Mouse (Mus musculus) gastrocnemius, postnatal 36 days (tissue): ENCODE data around the gene Fam129b. TPM values are rescaled to one million over a fixed set of nuclear protein-coding genes. Genes with fewer than 3 reads are reported as not detected.

Experiments used
- DNase-seq, 2 experiments: peaks; one replicate each; pipeline ENCODE4 v3.0.0; 2022
- intact Hi-C: fragments of 180-260 bp; cut with DNase I; formaldehyde crosslinking; loops from one replicate; pipeline ENCODE4 v1.15.1; 2025
- total RNA-seq, 2 experiments: library from RNA; stranded (reverse); gene quantifications; 2 replicates each; pipeline ENCODE4 v1.2.3; 2021

Gene Fam129b
- total RNA-seq, 2 experiments from 2014 or later: 5.5 to 7.7 TPM

DNA sequence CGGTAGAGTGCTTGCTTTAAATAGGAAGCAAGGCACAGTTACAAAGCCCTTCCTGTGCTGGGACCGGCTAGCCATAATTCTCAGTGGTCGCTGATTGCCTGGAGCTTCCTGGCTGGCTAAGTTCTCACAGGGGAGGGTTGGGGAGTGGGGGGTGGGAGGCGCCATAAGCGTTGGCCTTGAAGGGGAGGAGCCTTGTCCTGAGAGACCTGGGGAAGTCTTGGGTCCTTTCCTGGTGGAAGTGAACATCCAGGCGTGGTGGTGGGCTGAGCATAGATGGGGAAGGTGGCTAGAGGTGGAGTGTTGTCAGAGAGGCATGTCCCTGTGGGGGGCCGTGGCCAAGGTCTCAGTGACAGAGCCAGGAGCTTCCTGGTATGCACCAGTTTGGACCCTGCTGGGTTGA lies 8.8 kb downstream of the Fam129b start:
- intact Hi-C loops: no loop called here
- DNase-seq: peak in 1 of 2 experiments; percentile 13

DNA sequence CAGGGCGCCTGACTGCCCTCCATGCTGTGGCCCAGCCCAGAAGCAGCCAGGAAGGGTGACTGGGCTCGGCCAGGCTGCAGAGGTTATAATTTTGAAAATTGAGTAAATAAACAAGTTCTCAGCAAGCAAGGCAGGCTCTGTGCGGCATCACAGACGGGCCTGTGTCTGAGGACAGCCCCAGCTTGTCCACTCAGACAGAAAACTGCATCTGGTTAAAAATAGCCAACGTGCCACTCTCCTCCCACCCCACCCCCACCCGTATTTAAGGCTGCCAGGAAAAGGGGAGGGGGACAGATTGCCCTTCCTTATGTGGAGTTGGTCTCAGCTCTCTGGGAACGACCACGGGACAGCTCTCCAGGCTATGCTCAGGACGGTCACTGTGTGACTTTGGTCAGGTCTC lies 12.1 kb downstream of the Fam129b start:
- DNase-seq: no peak
- intact Hi-C loops: no loop called here

DNA sequence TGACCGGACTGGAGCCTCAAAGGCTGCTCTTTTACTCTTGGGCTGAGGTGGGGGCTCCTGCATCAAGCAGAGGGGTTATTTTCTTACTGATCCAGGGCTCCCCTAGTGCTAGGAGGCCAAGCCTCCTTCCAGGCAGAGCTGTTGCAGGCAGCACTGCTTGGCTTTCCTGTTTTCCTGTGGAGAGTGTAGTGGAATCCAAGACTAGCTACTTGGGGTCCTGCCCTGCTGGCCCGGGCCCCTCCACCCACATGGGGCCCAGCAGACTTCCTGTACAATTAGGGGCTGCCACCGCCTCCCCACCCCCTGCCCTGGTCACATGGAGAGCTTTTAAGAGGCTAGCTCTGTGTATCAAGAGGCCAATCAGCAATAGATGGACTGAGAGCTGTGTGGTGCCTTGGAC lies 12.6 kb downstream of the Fam129b start:
- intact Hi-C loops: no loop called here
- no peak for DNase-seq

DNA sequence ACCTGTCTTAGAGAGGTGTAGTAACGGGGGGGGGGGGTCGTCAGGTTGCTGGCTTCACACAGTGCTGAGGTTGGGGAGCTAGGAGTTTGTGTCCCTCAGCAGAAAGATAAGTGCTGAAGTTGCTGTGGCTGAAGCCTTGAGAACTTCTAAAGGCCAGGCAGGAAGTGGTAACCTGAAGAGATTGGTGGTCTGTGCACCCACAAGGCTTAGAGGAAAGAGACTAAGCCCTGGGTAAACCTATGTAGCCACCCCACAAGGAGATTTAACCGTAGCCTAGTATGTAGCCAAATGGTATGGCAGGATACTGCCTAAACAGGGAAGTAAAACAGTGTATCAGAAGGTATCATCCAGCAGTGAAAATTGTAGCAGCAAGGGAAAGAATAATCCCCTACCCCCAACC lies 14.4 kb downstream of the Fam129b start:
- DNase-seq: no peak
- intact Hi-C loops: no loop called here

DNA sequence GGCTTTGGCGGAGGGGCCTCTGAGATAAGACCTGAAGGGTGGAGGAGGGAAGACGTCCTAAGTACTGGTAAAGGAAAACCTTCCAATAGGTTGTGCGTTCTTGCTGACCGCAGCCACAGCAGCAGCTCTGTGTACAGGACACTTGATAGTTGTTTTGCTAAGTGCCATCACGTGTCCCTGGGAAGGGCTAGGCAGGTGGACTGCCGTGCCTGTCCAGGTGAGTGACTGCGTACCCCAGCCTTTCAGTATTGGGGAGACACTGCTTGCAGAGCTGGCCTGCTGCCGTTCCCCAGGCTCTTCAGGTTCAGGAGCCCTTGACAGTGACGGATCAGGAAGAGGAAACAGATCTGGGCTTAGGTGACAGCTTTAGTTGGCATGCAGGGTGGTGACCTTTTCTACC lies 15.4 kb downstream of the Fam129b start:
- intact Hi-C loops: no loop called here
- DNase-seq: no peak

DNA sequence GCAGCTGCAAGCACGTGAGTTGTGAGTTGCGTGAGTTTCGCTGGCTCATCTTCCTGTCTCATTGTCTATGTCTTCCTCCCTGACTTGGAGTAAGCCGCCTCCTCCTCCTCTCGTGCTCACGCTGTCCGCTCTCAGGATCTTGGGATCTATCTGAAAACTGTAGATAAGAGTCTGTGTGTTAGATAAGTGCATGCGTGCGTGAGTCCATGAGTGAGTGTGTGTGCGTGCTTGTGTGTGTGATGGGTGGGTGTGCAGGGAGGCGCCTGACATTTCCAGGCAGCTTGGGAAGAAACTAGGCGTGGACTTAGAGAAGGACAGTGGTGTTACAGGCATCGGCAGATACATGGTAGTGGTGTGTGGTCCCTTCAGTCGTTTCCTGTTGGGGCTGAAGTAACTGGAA lies 16.6 kb downstream of the Fam129b start:
- intact Hi-C loops: no loop called here
- DNase-seq: no peak

DNA sequence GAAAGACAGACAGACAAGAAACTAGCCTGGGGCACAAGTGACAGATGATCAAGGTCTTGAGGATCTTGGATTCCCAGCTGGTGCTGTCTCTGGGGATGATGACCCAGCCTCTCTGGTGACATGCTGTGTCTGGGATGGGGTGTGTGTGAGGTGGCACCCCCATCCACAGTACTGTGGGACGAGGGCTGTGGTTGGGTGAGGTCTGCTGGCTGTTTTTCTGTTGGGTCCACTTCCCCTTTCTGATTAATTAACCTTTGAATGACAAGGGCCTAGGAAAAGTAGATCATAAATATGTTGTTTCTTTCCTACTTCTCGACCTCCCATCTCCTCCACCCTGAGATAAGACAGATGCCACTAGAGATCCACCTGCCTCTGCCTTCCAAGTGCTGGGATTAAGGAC lies 18.2 kb downstream of the Fam129b start:
- no peak for DNase-seq
- intact Hi-C loops: no loop called here

DNA sequence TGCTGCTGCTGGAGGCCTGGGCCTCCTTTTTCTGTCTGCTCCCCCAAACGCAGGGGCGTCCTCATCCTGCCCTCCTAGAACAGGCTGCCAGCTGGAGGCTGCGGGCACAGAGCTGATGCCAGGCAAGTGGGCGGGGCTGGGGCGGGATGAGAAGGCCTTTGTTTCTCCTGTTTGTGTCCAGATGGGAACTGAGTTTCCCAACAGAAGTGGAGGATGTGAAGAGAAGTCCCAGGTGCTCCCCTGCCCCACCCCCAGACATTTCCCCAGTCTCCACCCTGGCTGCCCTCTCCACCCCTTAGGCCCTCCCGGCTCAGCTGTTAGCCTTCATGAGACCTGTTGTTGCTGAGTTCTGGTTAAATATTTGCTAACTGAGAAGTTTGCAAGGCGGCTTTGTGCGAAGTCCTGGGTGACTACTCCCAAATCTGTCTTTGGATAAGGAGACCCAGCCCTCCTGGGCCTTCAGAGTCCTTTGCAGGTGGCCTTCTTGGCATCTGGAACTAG lies 19.7 kb downstream of the Fam129b start:
- intact Hi-C loops: no loop called here
- no peak for DNase-seq

DNA sequence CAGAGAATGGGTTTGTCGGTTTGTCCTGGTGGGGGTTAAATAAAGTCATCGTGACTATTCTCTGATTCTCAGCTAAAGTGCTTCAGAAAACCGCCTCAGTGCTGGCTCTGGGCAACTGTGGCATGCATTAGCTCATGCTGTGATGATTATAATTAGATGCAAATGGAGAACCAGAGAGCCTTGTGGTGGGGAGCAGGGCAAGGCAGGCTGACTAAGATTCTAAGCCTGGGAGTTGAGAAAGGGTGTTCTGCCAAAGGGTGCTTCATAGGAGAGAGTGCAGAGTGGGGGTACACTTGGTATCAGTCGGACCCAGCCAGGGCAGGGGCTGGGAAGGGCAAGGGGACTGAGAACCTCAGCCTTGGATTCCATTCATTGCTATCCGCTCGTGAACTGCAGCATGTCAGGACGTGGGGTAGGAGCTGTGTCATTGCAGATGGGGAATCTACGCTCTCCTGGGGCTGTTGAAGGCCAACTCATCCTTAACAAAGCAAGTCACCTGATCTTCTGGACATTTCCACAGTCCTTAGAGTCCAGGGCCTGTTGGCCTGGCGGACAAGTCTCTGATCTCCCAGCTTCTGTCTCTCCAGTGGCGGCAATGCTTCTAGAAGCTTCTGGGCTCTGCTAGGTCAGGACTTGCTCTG lies 20.7 kb downstream of the Fam129b start:
- DNase-seq: no peak
- intact Hi-C loops: no loop called here

DNA sequence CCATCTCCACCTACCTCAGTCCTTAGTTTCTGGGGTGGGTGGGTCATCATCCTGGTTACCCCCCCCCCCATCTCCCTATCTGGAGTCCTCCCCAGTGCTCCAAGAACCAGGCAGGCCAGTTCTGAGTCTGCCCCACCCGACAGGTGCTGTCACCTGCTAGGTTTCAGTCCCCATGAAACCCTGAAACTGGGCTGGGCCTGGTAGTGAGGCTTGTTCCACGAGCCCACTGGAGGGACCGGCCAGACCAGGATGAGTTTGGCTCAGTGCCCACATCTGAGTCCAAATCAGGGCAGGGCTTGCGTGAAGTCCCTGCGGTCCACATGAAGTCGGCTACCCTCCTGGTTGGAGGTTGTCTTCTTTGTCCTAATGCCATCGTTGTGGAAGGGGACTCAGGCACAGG lies 23.1 kb downstream of the Fam129b start:
- intact Hi-C loops: no loop called here
- DNase-seq: no peak

DNA sequence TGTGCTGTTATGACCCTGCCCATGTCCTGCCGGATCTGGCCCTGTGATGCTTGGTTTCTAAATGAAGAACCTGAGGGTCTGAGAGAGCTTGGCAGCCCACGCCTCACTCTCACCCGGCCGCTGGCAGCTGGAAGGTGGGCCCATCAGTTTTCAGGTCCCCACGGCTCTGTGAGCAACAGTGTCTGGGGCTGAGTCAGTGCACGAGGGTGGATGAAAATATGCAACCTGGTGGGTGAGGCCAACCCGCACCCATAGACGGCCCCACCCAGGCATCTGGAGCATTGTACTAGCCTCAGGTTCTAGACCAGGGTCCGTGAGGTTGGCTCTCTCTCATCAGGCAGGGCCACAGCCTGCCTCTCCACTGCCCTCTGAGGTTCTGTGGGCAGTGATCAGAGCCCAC lies 26.2 kb downstream of the Fam129b start:
- intact Hi-C loops: no loop called here

DNA sequence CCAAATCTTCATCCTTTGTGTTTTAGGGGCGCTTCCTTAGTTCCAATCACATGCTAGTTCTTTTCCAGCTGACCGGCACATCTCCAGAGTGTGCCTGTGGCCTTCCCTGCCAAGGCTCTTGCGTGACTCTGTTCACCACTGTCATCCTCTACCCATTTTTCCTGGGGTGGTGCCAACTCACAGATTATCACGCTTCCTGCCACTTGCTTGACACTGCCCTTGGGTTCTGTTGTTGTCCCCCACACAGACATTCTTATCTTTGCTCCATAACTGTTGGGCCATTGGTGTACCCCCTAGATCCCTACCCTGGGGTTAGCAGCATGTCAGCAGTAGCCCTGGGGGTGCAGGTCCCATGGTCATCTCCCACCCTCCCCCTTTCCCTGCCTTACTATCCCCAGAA lies 27.6 kb downstream of the Fam129b start:
- intact Hi-C loops: no loop called here
- no peak for DNase-seq

More for the DNA sequence above, 26.2 kb downstream of the Fam129b start:
- DNase-seq: no peak

DNA sequence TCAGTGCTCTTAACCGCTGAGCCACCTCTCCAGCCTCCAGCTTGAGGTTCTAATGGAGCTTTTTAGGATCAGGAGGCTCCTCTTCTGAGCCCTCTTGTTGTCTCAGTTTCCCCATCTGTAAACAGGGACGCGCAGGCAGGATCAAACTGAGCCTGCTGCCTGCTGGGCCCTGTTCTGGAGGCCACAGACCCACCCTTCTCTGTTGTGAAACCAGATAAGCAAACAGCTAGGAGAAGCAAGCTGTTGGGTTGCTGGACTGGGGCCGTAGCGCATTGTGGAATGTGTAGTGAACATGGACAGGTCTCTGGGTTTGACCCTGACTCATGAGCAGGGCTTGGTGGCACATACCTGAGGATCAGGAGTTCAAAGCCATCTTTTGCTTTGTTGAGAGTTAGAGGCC lies 28.7 kb downstream of the Fam129b start:
- intact Hi-C loops: no loop called here
- DNase-seq: no peak

DNA sequence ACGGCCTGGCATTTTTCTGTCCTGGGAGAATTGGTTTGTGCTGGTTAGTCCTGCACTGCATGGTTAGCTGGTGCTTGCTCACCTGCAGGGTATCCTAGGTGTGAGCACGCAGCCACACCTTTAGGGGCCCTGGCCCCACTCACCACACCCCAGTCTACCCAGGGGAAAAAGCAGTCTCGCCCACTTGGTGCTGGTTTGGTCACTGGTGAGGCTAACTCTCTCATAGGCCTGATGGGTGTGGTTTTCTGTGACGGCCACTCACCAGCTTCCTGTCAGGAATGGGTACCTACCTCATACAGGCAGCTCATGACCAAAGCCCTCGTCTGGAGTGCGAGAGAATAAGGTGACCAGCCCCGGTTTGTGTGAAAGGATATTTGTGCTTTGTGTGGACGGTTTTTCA lies 29.4 kb downstream of the Fam129b start:
- intact Hi-C loops: no loop called here
- no peak for DNase-seq

DNA sequence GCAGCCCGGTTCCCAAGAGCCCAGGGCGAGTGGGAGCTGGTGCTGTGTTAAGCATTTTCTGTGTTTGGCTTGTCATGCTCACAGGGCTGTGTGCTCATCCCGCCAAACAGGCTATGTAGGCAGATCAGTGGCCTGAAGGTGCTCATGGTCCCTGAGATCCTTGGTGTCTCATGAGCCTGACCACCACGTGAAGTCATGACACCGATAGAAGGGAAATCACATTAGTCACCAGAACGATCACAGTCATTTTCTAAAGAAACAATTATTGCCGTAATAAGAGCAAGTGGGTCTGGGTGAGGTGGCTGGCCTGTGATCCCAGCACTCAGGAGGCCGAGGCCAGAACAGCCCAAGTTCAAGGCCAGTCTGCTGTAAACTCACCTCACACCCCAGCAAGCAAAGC lies 31.5 kb downstream of the Fam129b start:
- no peak for DNase-seq
- intact Hi-C loops: no loop called here

DNA sequence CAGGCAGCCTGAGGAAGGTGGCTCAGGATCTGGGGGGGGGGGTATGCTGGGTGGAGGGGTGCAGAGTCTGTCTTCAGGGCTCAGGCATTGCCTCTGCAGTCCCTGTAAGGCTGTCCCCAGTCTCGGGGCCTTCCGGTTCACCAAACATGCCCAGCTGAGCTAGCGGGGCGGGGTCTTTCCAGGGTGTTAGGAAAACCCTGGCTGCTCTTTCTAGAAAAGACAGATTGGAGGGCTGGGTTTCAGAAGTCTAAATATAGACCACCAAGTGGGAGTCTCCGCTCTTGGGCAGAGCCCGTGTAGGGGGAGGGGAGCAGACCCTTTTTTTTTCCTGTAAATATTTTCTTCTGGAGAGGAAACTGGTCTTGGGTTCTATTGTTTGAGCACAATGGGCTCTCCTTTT lies 32.4 kb downstream of the Fam129b start:
- no peak for DNase-seq
- intact Hi-C loops: no loop called here

DNA sequence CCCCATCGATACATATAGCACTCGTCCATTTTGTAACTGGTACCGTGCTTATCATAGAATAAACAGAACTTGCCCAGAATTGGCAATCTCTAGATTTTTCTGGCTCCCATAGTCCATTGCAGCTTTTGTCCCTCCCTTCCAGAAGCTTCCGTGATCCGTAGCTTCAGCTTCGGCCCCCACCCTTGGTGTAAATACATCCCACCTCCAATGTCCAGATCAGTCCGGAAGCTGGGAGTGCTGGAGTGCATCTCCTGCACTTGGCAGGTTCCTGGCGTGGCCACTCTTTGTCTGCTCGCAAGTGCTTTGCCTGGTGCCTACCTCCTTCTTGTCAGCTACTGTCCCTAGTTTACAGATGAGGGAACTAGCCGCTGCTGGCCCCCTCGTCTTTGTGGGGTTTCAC lies 32.9 kb downstream of the Fam129b start:
- no peak for DNase-seq
- intact Hi-C loops: no loop called here

DNA sequence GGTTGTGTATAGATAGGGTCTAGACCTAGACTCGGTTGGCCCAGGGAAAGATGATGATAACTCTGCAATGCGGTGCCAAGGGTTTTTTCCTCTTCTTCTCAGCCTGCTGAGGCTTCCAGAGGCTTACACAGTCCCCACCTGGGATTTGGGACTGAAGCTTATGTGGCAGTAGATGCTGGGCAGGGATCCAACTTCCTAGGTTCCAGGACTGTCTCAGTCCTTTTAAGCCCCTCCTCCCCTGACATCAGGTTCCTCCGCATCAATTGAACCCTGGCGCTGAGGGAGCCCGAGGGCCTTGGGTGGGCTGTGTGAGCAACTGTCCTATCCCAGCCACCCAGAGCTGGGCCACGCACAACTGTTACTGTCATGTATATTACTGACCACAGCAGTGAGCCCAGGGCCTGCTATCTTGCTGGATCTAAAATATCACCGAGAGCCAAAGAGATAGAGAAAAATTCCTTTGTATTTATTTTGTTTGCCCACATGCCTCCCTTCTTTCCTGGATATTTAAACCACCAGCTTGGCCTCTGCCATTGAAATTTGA lies 35.8 kb downstream of the Fam129b start:
- no peak for DNase-seq
- intact Hi-C loops: loop anchor here (1.0 kb wide), 1 partner anchor 46 kb away; no protein-coding TSS in a partner anchor

DNA sequence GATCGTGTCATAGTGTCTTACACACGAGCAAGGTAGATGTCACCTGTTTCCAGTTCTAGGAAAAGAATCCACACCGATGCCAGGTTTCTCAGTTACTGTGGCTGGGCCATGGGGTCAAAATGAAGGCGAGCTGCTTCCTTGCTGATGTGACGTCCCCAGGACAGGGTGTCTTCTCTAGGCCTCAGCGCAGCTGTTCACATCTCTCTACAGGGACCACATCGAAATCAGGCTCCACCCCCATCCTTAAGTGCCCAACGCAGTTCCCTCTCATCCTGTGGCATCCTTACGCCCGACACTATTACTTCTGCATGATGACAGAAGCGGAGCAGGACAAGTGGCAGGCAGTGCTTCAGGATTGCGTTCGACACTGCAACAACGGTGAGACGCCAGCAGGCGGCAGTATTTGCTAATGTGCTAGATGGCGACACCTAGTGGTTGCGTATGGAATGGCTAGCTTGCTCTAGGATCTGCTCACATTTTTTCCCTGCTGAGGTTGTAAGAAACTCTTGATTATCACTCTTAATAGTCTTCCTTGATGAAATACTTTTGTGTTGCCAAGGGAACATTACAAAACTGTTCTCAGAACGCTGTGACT lies 36.4 kb downstream of the Fam129b start:
- intact Hi-C loops: loop anchor here (1.0 kb wide), 1 partner anchor 47 kb away; no protein-coding TSS in a partner anchor
- peak; percentile 72 to 80 for DNase-seq

DNA sequence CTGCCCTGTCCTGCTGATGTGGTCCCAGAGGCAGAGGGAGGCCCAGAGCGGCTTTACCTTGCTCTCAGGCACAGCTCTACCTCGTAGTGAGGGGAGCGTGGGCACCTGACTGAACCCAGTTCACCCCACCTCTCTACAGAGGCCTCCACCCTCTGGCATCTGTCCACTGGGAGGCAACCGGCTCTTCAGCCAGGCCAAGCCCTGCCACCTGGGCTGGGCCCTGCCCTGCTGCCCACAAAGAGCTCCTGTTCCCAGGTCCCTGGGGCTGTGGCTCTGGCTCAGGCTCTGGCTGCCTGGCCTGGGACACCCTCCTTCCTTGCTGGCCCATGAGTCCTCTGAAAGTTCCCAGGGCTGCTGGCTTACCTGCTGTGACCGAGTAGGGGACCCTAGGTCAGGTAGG lies 38.4 kb downstream of the Fam129b start:
- intact Hi-C loops: loop anchor here (2.0 kb wide), 1 partner anchor 44 kb away; no protein-coding TSS in a partner anchor
- DNase-seq: no peak

DNA sequence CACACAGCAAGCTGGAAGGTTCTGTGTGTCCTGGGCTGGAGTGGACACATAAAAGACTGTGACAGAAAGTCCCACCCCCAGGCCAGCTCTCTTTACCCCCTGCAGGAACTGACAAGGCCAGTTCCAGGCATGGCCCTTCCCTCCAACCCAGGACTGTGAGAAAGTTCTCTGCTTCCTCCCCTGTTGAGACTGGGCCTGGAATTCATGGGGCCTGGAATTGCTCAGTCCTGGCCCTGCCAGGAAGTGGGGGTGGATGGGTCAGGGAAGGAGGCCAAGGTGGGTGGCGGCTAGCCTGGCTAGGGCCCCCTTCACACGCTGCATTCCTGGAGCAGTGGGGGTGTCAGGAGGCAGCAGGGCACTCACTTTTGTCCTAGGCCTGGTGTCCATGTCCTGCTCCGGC lies 39.0 kb downstream of the Fam129b start:
- intact Hi-C loops: loop anchor here (2.0 kb wide), 1 partner anchor 44 kb away; no protein-coding TSS in a partner anchor

DNA sequence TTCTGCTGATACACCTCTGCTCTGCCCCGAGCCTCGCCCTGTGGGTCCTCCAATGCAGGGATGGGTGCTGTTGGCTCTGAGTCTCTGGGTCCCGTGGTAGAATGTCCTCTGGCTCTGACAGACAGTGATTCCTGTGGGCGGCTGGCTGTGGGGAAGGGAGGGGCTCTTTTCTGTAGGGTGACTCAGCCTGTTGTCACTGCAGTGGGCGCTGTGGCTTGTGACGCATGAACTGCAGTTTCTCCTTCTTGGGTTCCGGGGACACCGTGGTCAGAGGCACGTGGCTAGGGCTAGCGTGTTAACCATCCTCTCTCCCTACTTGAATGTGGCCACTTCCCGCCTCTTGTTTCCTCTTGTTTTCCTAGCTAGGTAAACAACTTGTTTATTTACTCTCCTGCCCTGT lies 41.6 kb downstream of the Fam129b start:
- peak in 1 of 2 experiments; percentile 36 for DNase-seq
- intact Hi-C loops: no loop called here

More for the DNA sequence above, 39.0 kb downstream of the Fam129b start:
- DNase-seq: peak; percentile 49 to 53
